Mouse (Mus musculus) heart, embryonic 16.5 days (tissue): ENCODE results near the gene Tpi1. TPM values are rescaled to one million over a fixed set of nuclear protein-coding genes. Genes with fewer than 3 reads are reported as not detected.
"Not testable (repeated sequence)": the region's sequence is repeated elsewhere in the genome, so short reads cannot be mapped to it uniquely, and the experiment has no call there.

Source experiments
- ATAC-seq: fragments of 200-750 bp; cut with Nextera tagmentation; replicated peaks from 2 replicates; pipeline ENCODE4 v1.8.0; 2017; ENCODE audit warnings: moderate number of reproducible peaks; ENCODE audit not compliant: insufficient read depth, low FRiP score; ENCODE audit errors: extremely low read depth
- H3K27ac ChIP-seq: fragments of 300-500 bp; sonication (generic); 2 replicates; pipeline ENCODE4 v1.5.1; 2014; ENCODE audit warnings: mild to moderate bottlenecking, low read length, control low read depth, moderate library complexity
- H3K27me3 ChIP-seq: fragments of 300-500 bp; sonication (generic); 2 replicates; pipeline ENCODE4 v1.6.1; 2014; ENCODE audit warnings: low read length, mixed read lengths; ENCODE audit not compliant: control insufficient read depth, insufficient read depth
- H3K36me3 ChIP-seq: fragments of 300-500 bp; sonication (generic); 2 replicates; pipeline ENCODE4 v1.6.1; 2014; ENCODE audit not compliant: control insufficient read depth, insufficient read depth
- H3K4me1 ChIP-seq: fragments of 300-500 bp; sonication (generic); 2 replicates; pipeline ENCODE4 v1.6.1; 2014; ENCODE audit warnings: low read length, mixed read lengths; ENCODE audit not compliant: control insufficient read depth, insufficient read depth
- H3K4me2 ChIP-seq: fragments of 300-500 bp; sonication (generic); 2 replicates; pipeline ENCODE4 v1.6.1; 2014; ENCODE audit warnings: low read depth, mild to moderate bottlenecking, control low read depth, low read length
- H3K4me3 ChIP-seq: fragments of 300-500 bp; sonication (generic); 2 replicates; pipeline ENCODE4 v1.5.1; 2014; ENCODE audit warnings: mild to moderate bottlenecking, control low read depth, low read length
- H3K9ac ChIP-seq: fragments of 300-500 bp; sonication (generic); 2 replicates; pipeline ENCODE4 v1.6.1; 2014; ENCODE audit warnings: low read length, control low read depth
- H3K9me3 ChIP-seq: fragments of 300-500 bp; sonication (generic); replicated peaks from 2 replicates; pipeline ENCODE4 v1.6.1; 2016; ENCODE audit warnings: low read length; ENCODE audit not compliant: control insufficient read depth
- WGBS: fragments of 180-500 bp; shearing (Covaris S2); extraction: QIAGEN DNeasy Blood & Tissue Kit; methylation state at CpG from one replicate; pipeline ENCODE4 v1.1.7; 2014; 5-methylcytosine and 5-hydroxymethylcytosine counted together
- polyA plus RNA-seq: library from polyadenylated mRNA; unstranded; fragments of >200 nt; fragmentation: Nextera tagmentation; extraction: Ambion mirVana; gene quantifications from 2 replicates; pipeline ENCODE4 v1.2.1, GENCODE M21; 2015

Gene Tpi1
- polyA plus RNA-seq, 1 experiment from 2014 or later, result 1,576 TPM

DNA sequence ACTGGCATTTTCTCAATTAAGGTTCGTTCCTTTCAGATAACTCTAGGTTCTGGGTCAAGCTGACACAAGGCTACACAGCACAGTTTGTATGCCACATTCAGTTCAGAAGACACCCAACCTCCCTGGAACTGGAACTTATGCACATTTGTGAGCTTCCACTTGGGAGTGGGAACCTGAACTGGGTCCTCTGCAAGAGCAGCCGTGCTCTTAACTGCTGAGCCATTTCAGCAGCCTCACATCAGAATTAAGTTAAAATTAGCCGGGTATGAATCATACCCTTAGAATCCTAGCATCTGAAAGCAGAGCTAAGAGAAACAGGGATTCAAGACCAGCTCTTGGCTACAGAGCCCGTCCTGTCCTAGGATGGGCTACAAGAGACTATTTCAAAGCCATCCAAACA, 6.7 kb downstream of the Tpi1 start:
- no peak overlapping the region for H3K4me2 ChIP-seq

DNA sequence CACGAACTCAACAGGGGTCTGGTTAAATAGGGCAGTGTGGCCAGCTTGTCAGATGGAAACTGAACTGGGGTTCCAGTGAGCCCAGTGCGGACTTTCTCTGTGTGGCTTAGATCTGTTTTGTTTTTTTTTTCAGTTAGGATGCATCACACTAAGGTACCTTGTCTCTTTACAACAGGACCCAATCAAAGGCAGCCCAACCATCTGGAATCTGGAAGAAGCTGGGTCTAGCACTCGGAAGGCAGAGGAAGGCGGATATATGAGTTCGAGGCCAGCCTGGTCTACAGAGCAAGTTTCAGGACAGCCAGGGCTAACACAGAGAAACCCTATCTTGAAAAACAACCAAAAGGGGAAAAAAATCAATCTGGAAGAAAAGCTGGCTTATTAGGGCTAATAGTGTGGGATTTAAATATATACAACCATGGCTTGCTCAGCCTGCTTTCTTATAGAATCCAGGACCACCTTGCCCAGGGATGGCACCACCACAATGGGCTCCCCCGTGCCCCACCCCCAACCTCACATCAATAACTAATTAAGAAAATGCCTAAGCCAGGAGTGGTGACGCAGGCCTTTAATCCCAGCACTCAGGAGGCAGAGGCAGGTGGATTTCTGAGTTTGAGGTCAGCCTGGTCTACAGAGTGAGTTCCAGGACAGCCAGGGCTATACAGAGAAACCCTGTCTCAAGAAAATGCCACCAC, 7.5 kb downstream of the Tpi1 start:
- Histone ChIP-seq H3K27ac (peak overlapping the region; percentile 92), H3K36me3 (peaks cover 11% of the 10 kb centered on the region), H3K4me3 (peak overlapping the region; percentile 61), H3K9ac (peak overlapping the region; percentile 72), H3K4me1 (peaks cover 47% of the 10 kb centered on the region), H3K27me3 (no peaks in the 10 kb centered on the region), H3K9me3 (no peaks in the 10 kb centered on the region), H3K4me2 (peak overlapping the region; percentile 90)
- 79% methylated on average over 7 of the region's 7 CpGs for WGBS
- no peak for ATAC-seq

More for the DNA sequence above, 6.7 kb downstream of the Tpi1 start:
- H3K4me3 ChIP-seq, result no peak overlapping the region
- H3K9ac ChIP-seq, result peak overlapping the region; percentile 26; the same call in 1 of the 2 replicates
- ATAC-seq, result no peak
- WGBS, result 47% methylated on average over 4 of the region's 4 CpGs
- H3K36me3 ChIP-seq, result peaks cover 18% of the 10 kb centered on the region
- peak overlapping the region; percentile 18; the same call in 1 of the 2 replicates for H3K27ac ChIP-seq
- no peaks in the 10 kb centered on the region for H3K9me3 ChIP-seq
- peaks cover 55% of the 10 kb centered on the region for H3K4me1 ChIP-seq
- H3K27me3 ChIP-seq, result no peaks in the 10 kb centered on the region

DNA sequence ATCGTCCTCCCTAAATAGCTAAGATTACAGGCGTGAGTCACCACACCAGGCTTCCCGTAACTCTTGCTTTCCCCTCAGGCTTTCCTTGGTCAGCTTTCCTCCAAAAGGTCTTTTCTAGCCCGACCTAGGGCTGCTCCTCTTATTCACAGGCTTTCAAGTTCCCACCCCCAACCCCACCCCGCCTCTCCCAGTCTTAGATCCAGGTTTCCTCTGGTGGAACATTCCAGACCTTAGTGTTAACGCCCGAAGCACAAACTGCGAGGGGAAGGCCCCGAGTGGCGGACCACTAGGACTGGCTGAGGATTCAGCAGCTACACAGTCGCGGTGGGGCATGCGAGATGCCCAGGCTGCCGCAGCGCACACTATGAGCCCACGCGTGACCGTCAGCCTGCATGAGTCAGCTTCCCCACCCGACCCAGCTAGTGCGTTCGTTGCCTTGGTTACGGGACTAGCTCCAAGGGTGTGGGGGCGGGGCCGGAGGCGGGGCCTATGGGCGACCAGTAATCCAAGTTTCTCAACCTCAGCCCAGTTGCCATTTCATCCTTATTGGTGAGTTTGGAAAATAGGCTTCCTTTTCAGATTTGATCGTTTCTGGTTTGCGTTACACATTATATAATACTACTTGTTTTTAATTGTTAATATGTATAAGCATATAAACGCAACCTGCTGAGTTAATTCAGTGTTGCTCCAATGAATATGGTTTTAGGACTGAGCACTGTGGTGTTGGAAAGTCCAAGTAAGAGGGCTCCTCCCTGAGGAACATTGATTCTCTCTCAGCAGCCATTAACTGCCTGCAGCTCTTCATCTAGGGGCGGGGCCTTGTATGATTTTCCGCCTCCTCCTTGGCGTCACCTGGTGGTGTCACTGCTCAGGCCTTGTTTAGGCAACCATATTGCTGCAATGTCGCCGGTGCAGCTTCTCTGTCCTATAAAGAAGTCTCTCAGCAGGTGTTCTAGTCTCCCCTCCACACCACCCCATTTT, 8.5 kb downstream of the Tpi1 start:
- H3K9me3 ChIP-seq, result no peaks in the 10 kb centered on the region
- H3K4me2 ChIP-seq, result peak overlapping the region; percentile 90
- peak overlapping the region; percentile 72 for H3K9ac ChIP-seq
- H3K27ac ChIP-seq, result peak overlapping the region; percentile 92
- H3K27me3 ChIP-seq, result no peaks in the 10 kb centered on the region
- 3% methylated on average over 34 of the region's 34 CpGs for WGBS
- peaks cover 43% of the 10 kb centered on the region for H3K4me1 ChIP-seq
- ATAC-seq, result peak; percentile 77
- peaks cover 6% of the 10 kb centered on the region for H3K36me3 ChIP-seq
- H3K4me3 ChIP-seq, result peak overlapping the region; percentile 61

DNA sequence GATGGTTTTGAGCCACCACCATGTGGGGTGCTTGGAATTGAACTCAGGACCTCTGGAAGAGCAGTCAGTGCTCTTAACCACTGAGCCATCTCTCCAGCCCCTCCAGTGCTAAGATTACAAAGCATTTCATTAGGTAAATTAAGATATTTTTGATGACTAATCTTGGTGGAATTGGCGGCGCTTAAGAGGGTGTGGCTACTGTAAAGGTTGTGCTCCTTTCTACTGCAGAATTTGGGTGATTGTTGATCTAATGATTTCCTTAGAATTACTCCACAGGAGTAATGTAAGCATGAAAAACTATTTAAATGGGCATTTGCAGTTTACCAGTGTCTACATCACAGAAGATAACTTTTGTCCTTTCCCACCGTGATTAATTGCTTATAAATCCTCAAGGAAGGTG, 9.8 kb downstream of the Tpi1 start:
- H3K4me1 ChIP-seq, result peaks cover 31% of the 10 kb centered on the region
- H3K9me3 ChIP-seq, result no peaks in the 10 kb centered on the region
- 82% methylated on average over 3 of the region's 3 CpGs for WGBS
- H3K27me3 ChIP-seq, result no peaks in the 10 kb centered on the region
- ATAC-seq, result no peak
- no peak overlapping the region for H3K27ac ChIP-seq
- no peak overlapping the region for H3K4me2 ChIP-seq
- no peaks in the 10 kb centered on the region for H3K36me3 ChIP-seq
- H3K4me3 ChIP-seq, result no peak overlapping the region
- no peak overlapping the region for H3K9ac ChIP-seq

DNA sequence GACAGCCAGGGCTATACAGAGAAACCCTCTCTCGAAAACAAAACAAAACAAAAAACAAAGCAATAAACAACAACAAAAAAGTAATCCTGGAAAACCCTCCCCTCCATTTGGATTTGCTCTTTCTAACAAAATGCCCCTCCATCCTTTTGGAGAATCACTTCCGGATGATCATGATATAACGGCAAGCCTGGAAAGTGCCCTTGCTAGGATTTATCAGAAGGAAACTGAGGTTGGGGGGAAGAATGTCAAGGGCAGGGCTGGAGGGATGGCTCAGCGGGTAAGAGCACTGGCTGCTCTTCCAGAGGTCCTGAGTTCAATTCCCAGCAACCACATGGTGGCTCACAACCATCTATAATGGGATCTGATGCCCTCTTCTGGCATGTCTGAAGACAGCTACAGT, 10.4 kb downstream of the Tpi1 start:
- H3K36me3 ChIP-seq, H3K4me2 ChIP-seq, H3K4me3 ChIP-seq, H3K9me3 ChIP-seq, H3K27me3 ChIP-seq, H3K27ac ChIP-seq, H3K9ac ChIP-seq, ATAC-seq: not testable (repeated sequence)
- H3K4me1 ChIP-seq, result peaks cover 29% of the 10 kb centered on the region
- 94% methylated on average over 4 of the region's 4 CpGs for WGBS

DNA sequence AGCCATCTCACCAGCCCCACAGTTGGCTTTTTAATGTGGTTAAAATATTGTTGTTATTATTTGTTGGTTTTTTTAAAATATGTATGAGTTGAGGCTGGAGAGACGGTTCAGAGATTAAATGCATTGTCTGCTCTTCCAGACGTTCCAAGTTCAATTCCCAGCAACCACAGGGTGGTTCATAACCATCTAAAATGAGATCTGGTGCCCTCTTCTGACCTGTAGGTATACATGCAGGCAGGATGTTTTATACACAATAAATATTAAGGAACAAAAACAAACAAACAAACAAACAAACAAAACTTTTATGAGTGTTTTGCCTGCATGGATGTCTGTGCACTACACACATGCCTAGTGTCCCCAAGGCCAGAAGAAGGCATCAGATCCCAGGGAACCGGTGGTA, 11.0 kb downstream of the Tpi1 start:
- ATAC-seq, result no peak
- Histone ChIP-seq H3K4me1 (peaks cover 26% of the 10 kb centered on the region), H3K36me3 (no peaks in the 10 kb centered on the region), H3K4me2 (no peak overlapping the region), H3K9me3 (no peaks in the 10 kb centered on the region), H3K27ac (no peak overlapping the region), H3K27me3 (no peaks in the 10 kb centered on the region), H3K9ac (no peak overlapping the region), H3K4me3 (no peak overlapping the region)
- 79% methylated on average over 3 of the region's 3 CpGs for WGBS

DNA sequence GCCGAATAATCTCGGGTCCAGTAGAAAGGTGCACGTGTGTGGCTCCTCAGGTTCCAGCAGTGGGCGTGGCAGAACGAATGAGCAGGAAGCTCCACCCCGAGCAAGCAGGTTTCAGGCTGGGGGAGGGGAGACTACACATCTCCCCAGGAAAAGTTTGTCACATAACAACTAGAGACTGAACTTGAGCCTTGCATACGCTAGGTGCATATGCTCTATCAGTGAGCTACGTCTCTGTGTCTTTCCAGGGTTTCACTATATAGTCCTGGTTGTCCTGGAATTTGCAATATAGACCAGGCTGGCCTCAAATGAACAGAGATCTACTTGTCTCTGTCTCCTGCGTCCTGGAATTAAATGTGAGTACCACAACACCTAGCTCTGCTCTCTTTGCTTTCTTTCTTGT, 11.7 kb downstream of the Tpi1 start:
- H3K36me3 ChIP-seq, H3K27ac ChIP-seq: not testable (repeated sequence)
- WGBS, result 21% methylated on average over 5 of the region's 9 CpGs

DNA sequence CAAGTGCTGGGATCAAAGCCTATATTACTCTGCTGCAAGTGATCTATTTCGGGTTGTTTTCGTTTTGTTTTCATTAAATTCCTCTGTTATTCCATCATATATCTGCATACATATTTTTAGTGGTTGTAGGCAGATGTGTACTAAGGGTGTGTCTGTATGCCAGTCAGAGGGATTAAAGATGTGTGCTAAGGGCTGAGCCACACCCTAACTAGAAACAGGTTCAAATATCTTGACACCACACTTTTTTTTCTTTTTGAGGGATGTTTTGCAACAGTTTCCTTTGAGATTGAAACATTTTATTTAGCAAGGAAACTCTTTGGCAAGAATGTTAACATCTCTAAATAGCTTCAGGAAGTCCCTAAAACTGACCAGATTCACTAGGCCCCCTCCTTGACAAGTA, 17.9 kb downstream of the Tpi1 start:
- H3K9ac ChIP-seq, result no peak overlapping the region
- no peak overlapping the region for H3K4me3 ChIP-seq
- no peak for ATAC-seq
- H3K27ac ChIP-seq, result no peak overlapping the region
- H3K9me3 ChIP-seq, result no peaks in the 10 kb centered on the region
- no peak overlapping the region for H3K4me2 ChIP-seq
- no peaks in the 10 kb centered on the region for H3K27me3 ChIP-seq
- 77% methylated on average over 2 of the region's 2 CpGs for WGBS
- H3K4me1 ChIP-seq, result no peaks in the 10 kb centered on the region
- H3K36me3 ChIP-seq, result no peaks in the 10 kb centered on the region

More for the DNA sequence above, 11.7 kb downstream of the Tpi1 start:
- not testable (repeated sequence) for H3K27me3 ChIP-seq, ATAC-seq, H3K9me3 ChIP-seq
- peaks cover 20% of the 10 kb centered on the region for H3K4me1 ChIP-seq
- peak overlapping the region; percentile 51 for H3K4me2 ChIP-seq
- 0 out of 2 replicates have a peak overlapping the region, but pooled peaks have one; percentile 26 for H3K9ac ChIP-seq
- peak overlapping the region; percentile 15; the same call in 1 of the 2 replicates for H3K4me3 ChIP-seq

DNA sequence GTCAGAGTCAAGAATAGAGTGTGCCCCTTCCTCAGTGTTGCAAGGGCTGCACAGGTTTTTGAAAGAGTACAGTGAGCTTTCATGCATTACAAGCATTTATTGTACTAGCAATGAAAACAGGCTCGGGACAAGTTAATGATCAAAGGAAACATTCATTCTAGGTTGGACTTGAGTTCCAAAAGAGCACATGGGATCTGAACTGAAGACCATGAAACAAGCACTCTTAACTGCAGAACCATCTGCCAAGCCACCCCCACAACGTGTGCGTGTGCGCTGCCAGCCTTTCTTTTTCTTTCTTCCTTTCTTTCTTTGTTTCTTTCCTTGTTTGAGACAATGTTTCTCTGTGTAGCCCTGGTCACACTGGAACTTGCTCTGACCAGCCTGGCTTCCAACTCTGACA, 18.3 kb downstream of the Tpi1 start:
- no peaks in the 10 kb centered on the region for H3K36me3 ChIP-seq
- H3K4me1 ChIP-seq, result no peaks in the 10 kb centered on the region
- no peak overlapping the region for H3K9ac ChIP-seq
- H3K4me3 ChIP-seq, result no peak overlapping the region
- 78% methylated on average over 4 of the region's 4 CpGs for WGBS
- no peak overlapping the region for H3K27ac ChIP-seq
- no peak for ATAC-seq
- H3K27me3 ChIP-seq, result no peaks in the 10 kb centered on the region
- H3K9me3 ChIP-seq, result no peaks in the 10 kb centered on the region
- no peak overlapping the region for H3K4me2 ChIP-seq
